Mouse (Mus musculus): ENCODE results near the gene Snx13. TPM values are rescaled to one million over a fixed set of nuclear protein-coding genes. Genes with fewer than 3 reads are reported as not detected.

The Snx13 gene
- total RNA-seq (2021), result 10 to 100 TPM; 38.6 to 42.4 TPM
- long read RNA-seq, experiment 1, full-length matches to known transcripts, result 1 of 13 reads
- long read RNA-seq, experiment 1, partial matches to known transcripts, result 1 of 13 reads
- long read RNA-seq, experiment 1, other reads (novel, unspliced or antisense), result 11 of 13 reads
- long read RNA-seq, experiment 2, partial matches to known transcripts, result 3 of 11 reads
- long read RNA-seq, experiment 2, other reads (novel, unspliced or antisense), result 8 of 11 reads

- peak; percentile 80 to 83 for DNase-seq
- intact Hi-C loops (cut with DNase I), result no loop called here
These were observed at the start of gene Snx13 for GRCm38 (mm10) chr12:35046999-35047319. Gene Snx13 (plus strand): TSS chr12:35047186.

DNA sequence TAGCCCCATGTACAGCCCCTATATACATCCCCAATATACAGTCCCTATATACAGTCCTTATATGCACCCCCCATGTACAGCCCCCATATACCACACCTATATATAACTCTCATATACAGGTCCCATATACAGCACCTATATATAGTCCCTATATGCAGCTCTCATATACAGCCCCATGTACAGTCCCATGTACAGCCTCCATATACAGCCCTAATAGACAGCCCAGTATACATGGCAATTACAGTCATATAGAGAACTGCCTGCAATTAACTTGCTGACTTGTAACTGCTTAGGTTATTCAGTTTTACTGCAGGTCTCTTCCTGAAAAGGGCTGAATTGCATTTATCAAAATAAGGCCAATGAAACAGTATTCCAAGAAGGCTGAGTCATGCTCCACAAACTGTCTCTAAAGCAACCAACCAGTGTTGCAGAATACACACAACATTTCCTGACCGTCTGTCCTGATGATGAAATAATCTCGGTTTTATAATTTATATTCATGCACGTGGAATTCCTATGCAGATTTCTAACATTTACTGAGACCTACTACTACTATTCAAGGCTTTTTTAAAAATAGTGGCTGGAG is 49.3 kb upstream of the Snx13 start:
- intact Hi-C loops (cut with DNase I), result no loop called here
- no peak for DNase-seq

GRCm38 (mm10) chr12:34998778-34999467 is 48.1 kb upstream of the Snx13 start:
- no peak for DNase-seq
- intact Hi-C loops (cut with DNase I), result no loop called here

DNA sequence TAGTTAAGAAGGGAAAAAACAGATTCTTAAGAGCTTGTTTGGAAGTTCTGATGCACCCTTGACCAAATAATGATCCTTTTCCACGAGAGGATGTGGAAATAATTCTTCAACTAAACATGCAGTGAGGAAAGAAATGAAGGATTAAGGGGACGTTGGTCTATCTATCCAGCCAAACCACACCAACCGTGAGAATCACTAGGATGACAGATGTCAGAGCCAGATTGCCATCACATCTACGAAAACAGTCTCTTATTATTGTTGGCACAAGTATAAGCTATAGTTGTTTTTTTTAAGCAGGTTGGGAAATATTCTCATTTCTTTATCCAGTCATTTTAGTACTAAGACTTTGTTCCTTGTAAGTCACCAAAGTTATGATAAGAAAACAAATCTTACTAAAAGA is 46.7 kb upstream of the Snx13 start:
- DNase-seq, result no peak
- intact Hi-C loops (cut with DNase I), result no loop called here

DNA sequence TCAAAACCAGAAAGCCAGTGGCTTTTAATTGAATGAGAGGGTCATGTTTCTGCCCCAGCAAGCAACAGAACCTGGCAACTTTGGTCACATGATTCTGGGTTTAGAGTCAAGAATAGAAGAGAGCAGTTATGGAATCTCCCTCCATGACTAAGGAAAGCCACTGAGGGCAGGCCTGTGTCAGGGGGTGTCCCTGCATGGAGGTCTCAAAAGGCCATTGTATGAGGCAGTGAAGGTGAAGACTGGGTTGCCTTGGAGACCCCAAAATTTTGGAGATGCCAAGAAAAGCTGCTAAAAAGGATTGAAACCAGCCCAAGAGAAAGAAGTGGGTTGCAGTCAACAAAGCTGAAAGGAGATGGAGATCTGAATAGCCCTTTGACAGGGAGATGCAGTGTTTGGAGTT is 41.2 kb upstream of the Snx13 start:
- intact Hi-C loops (cut with DNase I), result no loop called here
- no peak for DNase-seq

- intact Hi-C loops (cut with DNase I), result no loop called here
- DNase-seq, result no peak
These were observed 39.1 kb upstream of the Snx13 start for GRCm38 (mm10) chr12:35007851-35008250.

- intact Hi-C loops (cut with DNase I), result no loop called here
These were observed 38.4 kb upstream of the Snx13 start for GRCm38 (mm10) chr12:35008340-35009137.

DNA sequence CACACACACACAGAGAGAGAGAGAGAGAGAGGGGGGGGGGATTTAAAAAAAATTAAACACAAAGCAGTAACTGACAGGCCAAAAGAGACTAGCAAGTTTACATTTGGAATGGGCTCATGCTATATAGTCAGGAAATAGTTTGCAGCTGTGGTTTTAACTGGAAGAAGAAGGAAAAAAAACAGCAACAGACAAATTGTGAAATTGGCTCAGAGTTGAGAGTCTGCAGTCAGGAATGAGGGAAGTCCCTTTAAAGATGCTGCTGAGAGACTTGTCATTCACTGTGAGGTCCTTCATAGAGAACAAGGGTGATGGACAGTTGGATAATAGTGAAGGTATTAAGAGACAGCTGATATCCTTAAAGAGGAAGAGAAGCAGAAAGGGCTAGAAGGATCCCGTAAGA is 35.5 kb upstream of the Snx13 start:
- intact Hi-C loops (cut with DNase I), result no loop called here
- DNase-seq, result no peak

More at GRCm38 (mm10) chr12:35008340-35009137, 38.4 kb upstream of the Snx13 start:
- no peak for DNase-seq

DNA sequence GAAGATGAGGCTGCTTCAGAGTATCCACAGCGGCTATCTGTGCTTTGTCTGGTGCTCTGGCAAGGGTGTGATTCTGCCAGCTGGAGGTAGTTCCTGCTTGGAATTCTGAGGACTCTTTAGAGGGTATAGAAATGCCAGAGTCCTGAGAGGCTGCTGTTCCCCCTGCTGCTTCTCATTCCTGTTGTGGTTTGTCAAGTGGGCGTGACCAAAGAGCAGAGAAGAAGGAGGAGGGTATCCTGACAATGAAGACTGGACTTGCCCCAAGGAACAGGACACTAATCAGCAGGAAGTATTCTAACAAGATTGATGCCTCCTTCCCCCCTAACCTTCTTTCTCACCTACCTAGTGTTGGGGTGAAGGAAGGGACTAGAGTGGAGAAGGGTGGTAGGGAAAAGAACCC is 33.0 kb upstream of the Snx13 start:
- no peak for DNase-seq
- intact Hi-C loops (cut with DNase I), result no loop called here

- no peak for DNase-seq
- intact Hi-C loops (cut with DNase I), result no loop called here
These were observed 30.9 kb upstream of the Snx13 start for GRCm38 (mm10) chr12:35016056-35016455.

- DNase-seq, result no peak
- intact Hi-C loops (cut with DNase I), result no loop called here
These were observed 30.3 kb upstream of the Snx13 start for GRCm38 (mm10) chr12:35016481-35017250.

- intact Hi-C loops (cut with DNase I), result no loop called here
- no peak for DNase-seq
These were observed 28.2 kb upstream of the Snx13 start for GRCm38 (mm10) chr12:35018679-35019237.

- intact Hi-C loops (cut with DNase I), result no loop called here
- DNase-seq, result no peak
These were observed 25.7 kb upstream of the Snx13 start for GRCm38 (mm10) chr12:35021285-35021684.

DNA sequence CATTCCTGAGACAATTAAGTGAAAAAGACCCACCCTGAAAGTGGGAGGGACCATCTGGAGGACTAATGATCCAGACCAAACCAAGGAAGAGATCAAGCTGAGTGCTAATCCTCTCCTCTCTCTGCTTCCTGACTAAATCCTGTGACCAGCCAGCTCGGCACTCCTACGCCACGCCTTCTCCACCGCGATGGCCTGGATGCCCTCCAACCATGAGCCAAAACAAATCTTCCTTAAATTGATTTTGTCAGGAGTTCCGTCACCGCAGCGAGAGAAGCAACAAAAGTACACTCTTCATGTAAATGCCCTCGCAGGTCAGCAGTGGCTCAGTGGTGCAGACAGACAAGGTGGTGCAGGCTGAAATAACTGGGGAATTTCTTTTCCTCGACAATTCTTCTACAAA is 24.9 kb upstream of the Snx13 start:
- DNase-seq, result no peak
- intact Hi-C loops (cut with DNase I), result no loop called here

- DNase-seq, result no peak
- intact Hi-C loops (cut with DNase I), result no loop called here
These were observed 21.0 kb upstream of the Snx13 start for GRCm38 (mm10) chr12:35025916-35026432.

DNA sequence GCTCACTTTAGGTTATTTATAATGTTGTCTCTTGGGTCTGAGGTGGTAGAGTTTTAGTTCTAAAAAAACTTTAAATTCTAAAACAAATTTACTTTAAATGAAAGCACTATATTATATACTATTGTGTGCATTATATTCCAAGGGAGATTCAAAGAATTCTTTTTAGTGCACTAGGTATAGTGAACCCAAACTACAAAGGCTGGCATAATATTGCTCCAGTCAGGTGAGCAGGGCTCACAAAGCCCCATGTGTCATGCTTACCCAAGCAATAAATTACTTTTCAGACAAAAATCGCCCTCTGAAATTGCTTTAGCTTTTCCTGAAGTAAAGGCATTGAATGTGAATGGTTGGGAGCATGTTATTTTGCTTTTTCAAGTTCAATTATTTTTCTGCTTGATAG is 19.5 kb upstream of the Snx13 start:
- intact Hi-C loops (cut with DNase I), result no loop called here
- no peak for DNase-seq

- intact Hi-C loops (cut with DNase I), result no loop called here
- no peak for DNase-seq
These were observed 8.1 kb upstream of the Snx13 start for GRCm38 (mm10) chr12:35038668-35039570.

- intact Hi-C loops (cut with DNase I), result no loop called here
- DNase-seq, result no peak
These were observed 7.4 kb upstream of the Snx13 start for GRCm38 (mm10) chr12:35039571-35039936.

DNA sequence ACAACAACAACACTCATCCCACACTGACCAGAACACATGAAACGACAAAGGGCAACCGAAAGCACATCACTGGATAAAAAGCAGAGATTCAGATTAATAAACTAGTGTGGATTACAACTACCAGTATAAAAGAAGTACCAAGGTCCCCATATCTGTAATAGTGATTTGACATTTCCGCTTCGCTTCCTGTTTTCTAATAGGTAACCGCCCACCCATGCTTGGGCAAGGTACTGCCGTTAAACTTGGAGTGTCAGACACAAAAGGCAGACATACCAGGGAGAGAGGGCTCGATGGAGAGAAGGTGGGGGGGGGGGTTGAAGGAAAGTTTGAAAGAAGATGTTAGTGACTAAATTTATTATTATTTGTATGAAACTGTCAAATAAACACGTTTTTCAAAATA is 5.0 kb upstream of the Snx13 start:
- DNase-seq, result no peak
- intact Hi-C loops (cut with DNase I), result no loop called here
